Mouse (Mus musculus) lung, embryonic 15.5 days (tissue): ENCODE measurements around the gene Mcts1. TPM values are rescaled to one million over a fixed set of nuclear protein-coding genes. Genes with fewer than 3 reads are reported as not detected.

Experiments used
- polyA plus RNA-seq: library from polyadenylated mRNA; unstranded; fragments of >200 nt; fragmentation: Nextera tagmentation; extraction: Ambion mirVana; gene quantifications from 2 replicates; pipeline ENCODE4 v1.2.1, GENCODE M21; 2015

The Mcts1 gene
- polyA plus RNA-seq, 1 experiment from 2014 or later: 87.7 TPM

Other genes with a start within 250 kb of the Mcts1 start
- gene Lamp2, start 144.1 kb upstream of the Mcts1 start, polyA plus RNA-seq: 127 and 137 TPM in 2 replicates
- 23.7 and 23.8 TPM in 2 replicates for gene Cul4b, start 24.4 kb upstream of the Mcts1 start, polyA plus RNA-seq
- gene C1galt1c1, start 34.5 kb downstream of the Mcts1 start, polyA plus RNA-seq: 28.6 and 30.6 TPM in 2 replicates
- gene 6030498E09Rik, start 172.1 kb downstream of the Mcts1 start, polyA plus RNA-seq: 0.13 TPM in 1 of 2 replicates, not detected in the other